Mouse (Mus musculus) kidney, postnatal 25 days (tissue): ENCODE results near the gene Cdyl.
A peak's percentile ranks its signal among the peaks of the same experiment; 100 is the strongest.

ENCODE experiments used
- DNase-seq, 2 experiments: peaks; one replicate each; pipeline ENCODE4 v3.0.0; 2021; ENCODE audit warnings: mixed read lengths in 2 of 2

Cdyl gene

GRCm38 (mm10) chr13:35717658-35718057 lies 58.0 kb downstream of the Cdyl start:
- no peak for DNase-seq

DNA sequence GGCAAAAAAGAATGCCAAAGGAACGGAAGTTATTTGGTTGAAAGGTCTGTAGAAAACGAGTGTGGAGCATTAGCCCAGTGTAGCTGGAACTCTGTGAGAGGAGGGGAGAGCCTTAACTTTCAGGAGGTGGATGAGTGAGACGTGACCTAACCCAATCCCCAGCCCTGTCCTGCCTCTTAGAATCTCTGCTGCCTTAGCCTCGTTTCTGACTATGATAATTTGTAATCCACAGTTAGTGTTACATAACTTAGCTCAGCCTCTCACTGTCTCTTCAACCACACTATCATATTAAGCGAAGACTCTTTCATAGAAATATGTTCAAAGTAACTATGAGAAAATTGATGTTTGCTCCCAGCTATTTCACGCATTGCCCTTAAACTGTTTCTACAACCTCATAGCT lies 59.9 kb downstream of the Cdyl start:
- DNase-seq: no peak

GRCm38 (mm10) chr13:35723073-35723472 lies 63.4 kb downstream of the Cdyl start:
- DNase-seq: no peak

GRCm38 (mm10) chr13:35726025-35726424 lies 66.4 kb downstream of the Cdyl start:
- no peak for DNase-seq

DNA sequence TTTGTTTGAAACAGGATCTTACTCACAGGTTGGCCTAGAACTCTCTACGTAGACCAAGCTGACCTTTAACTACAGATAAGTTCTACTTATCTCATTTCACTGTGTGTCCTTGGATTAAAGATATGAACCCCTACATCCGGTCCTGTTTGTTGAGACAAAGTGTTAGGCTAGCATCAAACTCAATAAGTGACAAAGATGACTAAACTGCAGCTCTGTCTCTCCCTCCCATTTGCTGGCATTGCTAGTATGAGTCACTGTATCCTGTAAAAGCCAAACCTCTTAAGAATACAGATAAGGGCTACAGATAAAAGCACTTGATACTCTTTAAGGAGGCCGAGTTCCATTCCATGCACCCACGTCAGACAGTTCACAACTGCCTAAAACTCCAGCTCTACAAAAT lies 72.5 kb downstream of the Cdyl start:
- no peak for DNase-seq

DNA sequence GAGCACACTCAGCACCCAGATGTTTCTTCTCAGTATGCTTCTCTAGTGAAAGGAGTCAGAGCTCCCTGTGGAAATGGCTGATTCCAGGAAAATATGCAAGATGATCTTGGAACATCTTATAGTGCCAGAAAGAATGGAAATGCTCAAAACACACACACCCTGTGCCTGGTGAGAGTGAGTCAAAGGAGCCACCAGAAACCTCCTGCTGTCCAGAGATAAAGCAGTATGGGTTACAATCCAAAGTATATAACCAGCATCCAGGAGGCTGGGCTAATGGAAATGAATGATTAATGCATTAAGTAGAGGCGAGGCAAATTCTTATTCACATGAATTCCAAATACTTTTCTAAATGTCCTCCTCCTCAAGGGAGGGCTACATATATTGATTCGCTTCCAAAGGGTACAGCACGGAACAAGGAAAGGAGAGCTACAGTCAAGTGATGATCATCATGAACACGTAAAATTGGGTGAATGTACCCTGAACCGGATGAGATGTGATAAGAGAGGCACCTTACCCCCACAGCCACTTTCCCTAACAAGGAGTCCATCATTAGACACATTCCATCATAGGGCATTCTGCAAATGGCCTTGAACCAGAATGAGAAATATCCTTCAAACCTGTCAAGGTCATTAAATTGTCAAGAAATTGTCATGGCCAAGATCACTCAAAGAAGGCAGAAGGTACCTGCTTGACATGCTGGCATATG lies 73.4 kb downstream of the Cdyl start:
- DNase-seq: no peak

DNA sequence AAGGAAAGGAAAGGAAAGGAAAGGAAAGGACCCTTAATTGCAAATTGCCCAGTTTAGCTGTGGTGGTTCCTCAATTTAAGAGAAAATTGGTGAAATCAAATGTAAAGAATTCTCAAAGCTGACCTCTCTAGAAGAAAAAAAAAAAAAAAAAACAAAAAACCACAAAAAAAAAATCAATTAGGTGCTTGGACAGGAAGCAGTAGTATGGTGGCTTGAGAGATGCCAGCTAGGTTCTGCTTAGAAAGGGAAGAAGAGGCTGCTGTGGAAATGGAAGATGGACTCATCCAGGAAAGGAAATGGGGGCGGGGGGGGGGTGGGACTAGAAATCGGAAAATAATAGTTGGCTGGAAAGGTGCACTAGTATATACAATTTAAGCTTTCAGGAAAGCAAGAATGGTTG lies 77.9 kb downstream of the Cdyl start:
- DNase-seq: no peak

DNA sequence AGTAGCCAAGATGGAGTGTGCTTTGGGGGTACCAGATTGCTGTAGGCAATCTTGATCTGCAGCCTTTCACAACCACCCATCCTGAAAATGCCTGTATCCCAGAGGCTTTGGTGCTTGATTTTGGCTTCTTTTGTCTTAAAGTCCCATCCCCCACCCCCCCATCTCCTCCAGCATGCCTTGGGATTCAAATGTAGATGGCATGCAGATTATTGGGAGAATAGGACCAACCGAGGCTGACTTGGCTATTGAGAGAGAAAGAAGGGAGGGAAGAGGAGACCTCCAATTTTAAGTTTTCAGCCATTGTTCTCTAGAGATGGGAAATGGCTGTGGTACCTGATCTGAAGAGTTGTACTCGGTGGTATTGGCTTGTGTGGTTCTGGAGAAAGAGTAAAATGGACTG lies 78.6 kb downstream of the Cdyl start:
- no peak for DNase-seq

- no peak for DNase-seq
Measured at GRCm38 (mm10) chr13:35739473-35739872, 79.8 kb downstream of the Cdyl start.

- DNase-seq: peak; percentile 78 to 94
Measured at GRCm38 (mm10) chr13:35740301-35741039, 80.8 kb downstream of the Cdyl start.

DNA sequence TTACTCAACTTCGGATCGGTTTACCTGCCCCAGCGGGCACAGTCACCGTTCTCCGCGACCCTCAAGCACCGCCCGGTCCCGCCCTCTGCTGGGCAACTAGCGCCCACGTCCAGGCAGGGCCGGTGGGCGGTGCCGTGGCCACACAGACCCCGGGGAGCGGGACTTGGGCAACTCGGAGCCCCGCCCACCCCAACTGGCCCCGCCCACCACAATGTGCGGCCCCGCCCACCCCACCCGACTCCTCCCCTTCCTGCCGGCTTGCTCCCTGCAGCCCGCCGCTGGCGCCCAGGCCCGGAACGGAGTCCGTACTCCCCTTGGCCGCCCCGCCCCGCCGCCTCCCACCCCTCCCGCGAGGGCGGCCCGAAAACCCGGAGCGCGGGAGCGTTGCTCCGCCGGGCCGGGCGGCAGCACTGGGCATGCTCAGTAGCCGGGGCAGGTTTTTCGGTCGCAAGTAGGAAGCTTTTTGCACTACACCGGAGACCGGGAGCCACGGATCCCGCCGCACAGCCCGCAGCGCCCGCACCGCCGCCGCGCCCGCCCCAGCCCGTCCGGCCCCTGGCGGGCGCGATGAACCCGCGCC lies 81.5 kb downstream of the Cdyl start:
- DNase-seq: peak; percentile 92 to 98

DNA sequence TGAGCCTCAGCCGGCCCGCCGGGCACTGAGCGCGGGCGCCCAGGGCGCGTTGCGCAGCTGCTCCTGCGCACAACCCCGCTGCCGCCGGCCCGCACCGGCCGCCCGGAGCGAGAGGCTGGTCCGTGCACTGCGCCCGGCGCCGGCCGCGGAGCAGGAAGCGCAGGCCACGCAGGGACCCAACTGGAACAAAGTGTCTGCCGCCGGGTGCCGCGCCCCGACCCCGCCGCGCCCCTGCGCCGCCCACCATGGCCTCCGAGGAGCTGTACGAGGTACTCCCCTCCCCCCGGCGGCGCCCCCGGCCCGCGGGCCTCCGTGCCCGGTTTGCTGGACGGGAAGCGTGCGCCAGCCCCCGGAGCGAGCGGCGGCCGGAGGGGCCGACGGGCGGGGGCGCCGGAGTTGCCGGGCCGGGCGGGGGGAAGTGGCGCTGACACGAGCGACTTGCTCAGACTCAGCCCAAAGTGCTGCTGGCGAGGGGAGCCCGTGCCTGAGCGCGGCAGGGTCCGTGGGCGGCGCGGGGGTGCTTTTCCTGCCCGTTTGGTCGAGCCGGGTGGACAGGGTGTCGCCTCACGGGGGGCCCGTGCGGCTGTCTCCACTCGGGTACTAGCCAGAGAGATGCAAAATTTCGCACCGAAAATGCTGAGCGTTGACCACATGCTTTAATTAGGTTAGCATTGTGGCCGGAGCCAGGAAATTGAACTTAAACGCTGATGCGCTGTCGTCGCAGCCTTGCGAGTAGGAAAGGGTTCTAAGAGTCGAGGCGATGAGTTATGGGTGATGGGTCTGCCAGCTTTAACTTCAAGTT lies 82.2 kb downstream of the Cdyl start:
- DNase-seq: peak; percentile 46 to 77

DNA sequence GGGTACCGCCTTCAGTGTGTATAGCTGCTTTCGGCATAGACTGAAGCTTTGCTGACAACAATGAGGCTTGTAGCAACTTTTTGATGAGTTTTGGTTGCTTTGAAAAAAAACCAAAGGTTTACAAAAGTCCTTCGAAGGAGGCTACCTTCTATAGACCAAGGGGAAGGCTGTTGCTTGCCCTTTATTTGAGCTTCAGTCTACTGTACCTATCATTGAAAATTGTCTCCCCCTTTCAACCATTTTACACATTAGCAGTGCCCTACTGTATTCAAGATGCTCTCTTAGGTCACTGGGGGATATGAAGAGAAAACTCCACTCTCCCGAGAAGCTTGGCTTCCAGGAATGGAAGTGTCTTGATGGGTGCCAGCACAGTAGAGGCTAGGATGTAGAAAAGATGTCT lies 83.1 kb downstream of the Cdyl start:
- no peak for DNase-seq

DNA sequence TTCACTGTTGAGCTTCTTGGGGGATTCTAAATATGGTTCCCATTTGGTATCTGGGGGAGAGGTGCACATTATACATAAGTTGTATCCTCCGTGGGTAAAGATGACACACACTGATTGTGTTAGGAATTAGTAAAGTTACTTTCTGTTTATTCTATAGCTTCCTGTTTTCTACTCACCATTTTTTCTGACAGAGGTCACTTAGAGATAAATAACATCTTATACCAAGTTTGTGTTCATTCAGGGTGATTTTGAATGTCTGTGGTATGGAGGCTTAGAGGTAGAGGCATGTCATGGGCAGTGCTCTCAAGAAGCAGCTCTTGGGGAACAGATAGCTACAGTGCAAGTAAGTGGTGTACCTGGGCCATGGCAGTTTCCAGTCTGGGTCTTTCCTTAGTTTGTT lies 83.6 kb downstream of the Cdyl start:
- DNase-seq: no peak

- DNase-seq: no peak
Measured at GRCm38 (mm10) chr13:35749194-35749593, 89.6 kb downstream of the Cdyl start.

DNA sequence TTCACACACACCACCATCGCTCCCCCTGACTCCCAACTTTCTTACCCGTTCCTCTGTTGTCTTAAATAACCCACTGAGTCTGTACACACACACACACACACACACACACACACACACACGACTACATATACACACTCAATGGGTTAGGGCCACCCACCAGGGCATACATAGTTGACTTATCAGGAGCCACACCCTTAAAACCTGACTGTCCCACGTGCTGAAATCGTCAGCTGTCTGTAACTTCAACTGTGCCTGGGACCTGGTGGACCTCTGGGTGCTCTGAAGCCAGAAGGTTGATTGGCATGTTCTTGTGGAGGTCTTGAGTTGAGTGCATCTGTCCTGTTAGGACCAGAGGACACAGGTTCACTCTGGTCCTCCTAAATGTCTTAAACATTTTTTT lies 90.0 kb downstream of the Cdyl start:
- DNase-seq: no peak

DNA sequence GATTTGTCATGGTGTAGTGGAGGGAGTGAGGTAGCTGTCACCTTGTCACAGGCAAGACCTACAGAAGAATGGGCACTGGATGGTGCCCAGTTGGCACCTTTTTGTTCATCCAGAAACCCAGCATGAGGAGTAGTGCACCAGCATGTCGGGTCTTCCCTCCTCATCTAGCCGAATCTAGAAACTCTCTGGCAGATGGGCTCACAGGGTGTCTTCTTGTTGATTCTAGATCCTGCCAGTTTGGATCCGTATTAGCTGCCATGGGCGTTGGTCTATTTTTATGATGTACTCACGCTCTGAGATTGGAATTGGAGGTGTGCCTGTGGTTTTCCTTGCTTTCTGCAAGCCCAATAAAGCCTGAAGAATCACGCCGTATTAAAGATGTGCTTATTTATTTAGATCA lies 92.4 kb downstream of the Cdyl start:
- DNase-seq: no peak

DNA sequence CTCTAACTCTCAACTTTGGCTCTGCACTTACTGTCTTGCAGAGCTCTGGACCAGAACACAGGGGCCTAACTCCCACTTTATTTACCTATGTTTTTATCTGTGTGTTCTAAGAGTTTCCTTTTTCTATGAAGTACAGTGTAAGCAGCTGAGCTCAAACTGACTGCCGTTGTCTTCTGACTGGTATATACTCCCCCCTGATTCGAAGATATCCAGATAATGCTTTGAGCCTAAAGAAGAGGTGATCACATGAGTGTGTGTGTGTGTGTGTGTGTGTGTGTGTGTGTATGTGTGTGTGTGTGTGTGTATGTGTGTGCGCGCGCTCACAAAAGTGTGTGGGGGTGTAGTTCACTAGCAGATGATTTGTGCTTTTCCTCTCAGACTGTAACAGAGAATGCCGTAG lies 95.4 kb downstream of the Cdyl start:
- no peak for DNase-seq

GRCm38 (mm10) chr13:35755655-35756283 lies 96.1 kb downstream of the Cdyl start:
- no peak for DNase-seq

GRCm38 (mm10) chr13:35756393-35757338 lies 97.0 kb downstream of the Cdyl start:
- DNase-seq: no peak

DNA sequence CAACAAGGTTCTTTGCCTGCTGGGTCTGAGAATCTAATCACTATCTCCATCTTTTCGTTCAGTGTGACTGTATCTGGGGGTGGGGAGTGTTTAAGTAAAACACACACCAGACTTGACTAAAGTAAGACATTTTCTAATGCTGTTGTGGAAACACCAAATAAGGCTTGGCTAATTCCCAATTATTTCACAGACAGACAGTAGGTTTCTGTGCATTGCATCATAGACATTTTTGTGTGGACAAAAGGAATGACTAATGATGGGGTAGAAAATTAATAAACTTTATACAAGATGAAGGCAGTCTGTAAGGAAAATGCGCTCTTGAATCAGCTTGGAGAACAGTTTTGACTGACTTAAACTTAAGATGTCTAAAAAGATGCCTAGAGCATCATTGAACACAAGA lies 100.7 kb downstream of the Cdyl start:
- DNase-seq: no peak

- no peak for DNase-seq
Measured at GRCm38 (mm10) chr13:35764559-35764958, 104.9 kb downstream of the Cdyl start.
